Mouse (Mus musculus): ENCODE measurements around the gene 1700069L16Rik. TPM values are rescaled to one million over a fixed set of nuclear protein-coding genes. Genes with fewer than 3 reads are reported as not detected.
A peak's percentile ranks its signal among the peaks of the same experiment; 100 is the strongest.

1700069L16Rik gene
- polyA plus RNA-seq, 1 experiment from 2014 or later = not detected

DNA sequence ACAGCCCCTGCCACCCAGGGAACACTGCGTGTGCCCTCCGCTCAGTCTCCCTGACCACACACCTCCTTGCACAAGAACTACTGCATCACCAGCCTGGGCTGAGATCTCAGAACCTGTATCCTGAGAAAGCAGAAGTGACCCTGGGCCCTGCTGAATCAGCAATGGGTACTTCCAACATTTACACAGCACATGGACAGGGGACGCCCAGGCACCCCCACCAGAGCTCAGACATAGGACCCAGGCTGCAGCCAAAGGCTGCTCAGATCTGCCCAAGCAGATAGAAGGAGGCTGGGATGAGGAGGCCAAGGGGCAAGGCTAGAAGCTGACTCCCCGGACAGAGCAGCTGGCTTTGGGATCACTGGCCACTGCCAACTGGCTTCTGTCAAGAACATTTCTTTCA is 80.1 kb downstream of the 1700069L16Rik start:
- peaks cover 6% of the 10 kb centered on the region; the same call in 1 of the 2 replicates for H3K4me1 ChIP-seq (replicated peaks; ENCODE audit: control insufficient read depth, insufficient read depth, low read length)
- no peaks in the 10 kb centered on the region for H3K36me3 ChIP-seq (ENCODE audit: control insufficient read depth, insufficient read depth)
- WGBS = 89% methylated on average over 4 of the region's 4 CpGs

DNA sequence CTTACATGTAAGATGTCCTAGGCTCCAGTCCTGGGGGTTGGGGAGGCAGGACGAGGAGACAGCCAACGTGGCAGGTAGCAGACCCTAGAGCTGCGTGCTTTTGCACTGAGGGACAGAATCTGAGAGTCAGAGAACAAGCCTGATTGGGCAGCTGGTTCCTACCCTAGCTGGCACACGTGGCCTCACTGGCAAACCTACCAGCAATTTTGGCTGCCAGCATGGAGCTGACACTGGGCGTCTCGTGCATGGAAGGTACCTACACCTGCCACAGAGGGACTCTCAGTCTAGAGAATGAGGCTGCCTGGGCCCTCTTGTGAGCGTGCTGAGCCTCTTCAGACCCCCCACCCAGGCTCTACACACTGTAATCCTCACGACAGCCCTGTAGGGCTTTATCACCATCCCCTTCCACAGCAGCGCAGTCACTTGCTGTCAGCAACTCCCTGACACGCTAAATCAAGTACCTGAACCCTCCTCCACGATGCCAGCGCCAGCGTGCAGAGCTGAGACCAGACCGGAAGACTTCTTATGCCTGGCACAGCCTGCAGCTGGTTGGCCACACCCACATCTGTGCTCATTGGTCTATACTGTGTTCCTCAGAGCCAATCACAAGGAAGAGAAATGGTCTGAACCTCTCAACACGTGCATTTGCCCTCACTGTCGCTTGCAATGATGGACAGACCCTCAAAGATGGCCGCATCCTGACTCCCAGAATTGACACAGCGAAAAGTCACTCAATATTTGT is 81.3 kb downstream of the 1700069L16Rik start:
- Histone ChIP-seq H3K36me3 (ENCODE audit: control insufficient read depth, insufficient read depth) (no peaks in the 10 kb centered on the region), H3K9ac (replicated peaks; ENCODE audit: low read depth, low read length) (peak overlapping the region; percentile 10; the same call in 1 of the 2 replicates), H3K4me1 (replicated peaks; ENCODE audit: control insufficient read depth, insufficient read depth, low read length) (peaks cover 6% of the 10 kb centered on the region; the same call in 1 of the 2 replicates), H3K27me3 (replicated peaks; ENCODE audit: control insufficient read depth, insufficient read depth, low read length) (no peaks in the 10 kb centered on the region), H3K27ac (ENCODE audit: low read length) (no peak overlapping the region), H3K4me3 (replicated peaks; ENCODE audit: low read length) (peak overlapping the region; percentile 23), H3K9me3 (ENCODE audit: control insufficient read depth, low read length) (no peaks in the 10 kb centered on the region), H3K4me2 (ENCODE audit: low read length) (peak overlapping the region; percentile 45)
- 40% methylated on average over 18 of the region's 18 CpGs for WGBS
- peak; percentile 97 for ATAC-seq

More for the DNA sequence above, 80.1 kb downstream of the 1700069L16Rik start:
- no peak overlapping the region for H3K4me2 ChIP-seq (ENCODE audit: low read length)
- H3K9me3 ChIP-seq (ENCODE audit: control insufficient read depth, low read length) = no peaks in the 10 kb centered on the region
- no peak overlapping the region for H3K27ac ChIP-seq (ENCODE audit: low read length)
- no peak overlapping the region for H3K4me3 ChIP-seq (replicated peaks; ENCODE audit: low read length)
- H3K27me3 ChIP-seq (replicated peaks; ENCODE audit: control insufficient read depth, insufficient read depth, low read length) = no peaks in the 10 kb centered on the region
- H3K9ac ChIP-seq (replicated peaks; ENCODE audit: low read depth, low read length) = no peak overlapping the region
- no peak for ATAC-seq

Other genes starting within 250 kb of the 1700069L16Rik start
- gene Wscd2, start 234.4 kb downstream of the 1700069L16Rik start, polyA plus RNA-seq (2015; fragmentation: Nextera tagmentation; extraction: Ambion mirVana) = 6.6 and 11.3 TPM in 2 replicates
- gene Cmklr1, start 74.3 kb downstream of the 1700069L16Rik start, polyA plus RNA-seq (2015; fragmentation: Nextera tagmentation; extraction: Ambion mirVana) = 2.3 and 2.7 TPM in 2 replicates
- gene Ficd, start 11.0 kb upstream of the 1700069L16Rik start, polyA plus RNA-seq (2015; fragmentation: Nextera tagmentation; extraction: Ambion mirVana) = 9.2 and 9.6 TPM in 2 replicates
- 50.7 and 52.7 TPM in 2 replicates for gene Sart3, start 47.7 kb upstream of the 1700069L16Rik start, polyA plus RNA-seq (2015; fragmentation: Nextera tagmentation; extraction: Ambion mirVana)
- 76.9 and 79.6 TPM in 2 replicates for gene Iscu, start 48.0 kb upstream of the 1700069L16Rik start, polyA plus RNA-seq (2015; fragmentation: Nextera tagmentation; extraction: Ambion mirVana)
- gene Tmem119, start 75.7 kb upstream of the 1700069L16Rik start, polyA plus RNA-seq (2015; fragmentation: Nextera tagmentation; extraction: Ambion mirVana) = 4.4 and 7.9 TPM in 2 replicates
- 1.8 and 2.0 TPM in 2 replicates for gene Selplg, start 107.9 kb upstream of the 1700069L16Rik start, polyA plus RNA-seq (2015; fragmentation: Nextera tagmentation; extraction: Ambion mirVana)
- gene Coro1c, start 184.0 kb upstream of the 1700069L16Rik start, polyA plus RNA-seq (2015; fragmentation: Nextera tagmentation; extraction: Ambion mirVana) = 230 and 234 TPM in 2 replicates